Mouse (Mus musculus) C2C12 (cell line): ENCODE results near the gene Enthd1.

Source experiments
- CEBPB ChIP-seq: IDR thresholded peaks from one replicate; pipeline ENCODE4 v1.6.1; 2011; ENCODE audit warnings: low read depth, mild to moderate bottlenecking, control low read depth, moderate library complexity
- CTCF ChIP-seq: IDR thresholded peaks from one replicate; pipeline ENCODE4 v1.5.1; 2011; ENCODE audit not compliant: control insufficient read depth, insufficient read depth, insufficient read length
- MAX ChIP-seq: IDR thresholded peaks from one replicate; pipeline ENCODE4 v1.6.1; 2011; ENCODE audit warnings: mild to moderate bottlenecking, control low read depth
- MYOD1 ChIP-seq: IDR thresholded peaks from one replicate; pipeline ENCODE4 v1.6.1; 2011; ENCODE audit warnings: low read depth; ENCODE audit not compliant: control insufficient read depth, insufficient read length
- USF1 ChIP-seq: IDR thresholded peaks from one replicate; pipeline ENCODE4 v1.6.1; 2011; ENCODE audit warnings: low read depth, mild to moderate bottlenecking, control low read depth, moderate library complexity

- TF ChIP-seq CTCF (no peak), USF1 (no peak), CEBPB (no peak), MAX (no peak), MYOD1 (no peak)
These were observed 151.9 kb downstream of the Enthd1 start for GRCm38 (mm10) chr15:80413070-80413469.
